Mouse (Mus musculus): ENCODE measurements around the gene Sik2.

Gene Sik2

DNA sequence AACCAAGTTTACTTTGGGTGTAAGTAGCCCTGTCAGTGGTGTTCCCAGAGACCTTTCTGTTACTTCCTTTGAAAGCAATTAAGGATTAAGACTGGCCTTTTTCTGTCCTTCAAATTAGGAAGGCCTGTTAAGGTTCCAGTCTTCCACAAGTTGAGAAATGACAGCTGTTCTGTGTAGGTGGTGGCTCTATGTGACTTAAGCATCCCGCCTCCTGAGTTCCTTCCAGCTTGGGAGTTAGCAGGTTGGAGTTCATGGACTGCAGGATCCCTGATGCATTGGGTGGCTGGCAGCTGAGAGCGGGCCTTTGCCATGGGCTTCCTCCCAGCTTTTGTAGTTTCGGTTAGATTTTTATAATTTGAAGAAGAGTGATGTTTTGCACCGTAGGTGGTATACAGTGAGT is 133.4 kb downstream of the Sik2 start:
- peak in 1 of 2 experiments; percentile 41 for DNase-seq (ENCODE audit: inconsistent age in 2 of 2, low spot score in 1 of 2)

DNA sequence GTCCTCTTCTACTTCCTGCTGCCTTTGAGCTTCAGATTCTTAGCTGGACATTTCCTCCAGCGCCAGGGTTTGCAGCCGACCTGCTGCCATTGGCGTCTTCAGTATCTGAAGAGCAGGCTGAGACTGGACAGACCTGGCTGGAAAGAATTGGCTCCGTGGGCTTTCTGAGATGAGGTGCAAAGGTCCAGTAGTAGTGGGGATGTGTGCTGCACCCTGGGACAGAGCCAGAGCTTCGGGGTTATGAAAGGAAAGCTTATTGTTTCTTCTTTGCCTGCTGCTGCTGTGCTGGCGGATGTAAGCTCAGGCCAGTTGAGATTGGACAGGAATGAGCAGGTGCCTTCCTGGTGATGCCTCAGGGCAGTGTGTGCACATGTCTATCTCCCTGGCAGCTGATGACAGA is 134.8 kb downstream of the Sik2 start:
- no peak for DNase-seq (ENCODE audit: inconsistent age in 2 of 2, low spot score in 1 of 2)

DNA sequence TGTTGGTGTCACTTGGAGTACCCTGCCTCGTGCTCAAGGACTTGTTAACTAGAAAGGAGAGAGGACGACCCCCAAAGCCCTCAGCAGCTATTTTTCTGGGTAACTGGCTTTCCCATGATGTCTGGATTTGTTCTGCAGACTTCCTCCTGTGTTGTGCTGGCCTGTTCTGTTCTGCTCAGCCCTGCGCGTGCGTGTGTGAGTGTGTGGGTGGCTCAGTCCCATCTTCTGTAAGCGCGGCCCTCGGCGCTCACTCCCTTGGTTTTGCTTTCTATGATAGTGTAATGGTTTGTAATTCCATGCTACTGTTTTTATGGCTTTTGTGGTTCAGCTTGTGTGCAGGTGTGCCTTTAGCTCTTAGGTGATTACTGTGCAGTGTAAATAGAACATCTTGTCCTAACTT is 135.7 kb downstream of the Sik2 start:
- no peak for DNase-seq (ENCODE audit: inconsistent age in 2 of 2, low spot score in 1 of 2)

DNA sequence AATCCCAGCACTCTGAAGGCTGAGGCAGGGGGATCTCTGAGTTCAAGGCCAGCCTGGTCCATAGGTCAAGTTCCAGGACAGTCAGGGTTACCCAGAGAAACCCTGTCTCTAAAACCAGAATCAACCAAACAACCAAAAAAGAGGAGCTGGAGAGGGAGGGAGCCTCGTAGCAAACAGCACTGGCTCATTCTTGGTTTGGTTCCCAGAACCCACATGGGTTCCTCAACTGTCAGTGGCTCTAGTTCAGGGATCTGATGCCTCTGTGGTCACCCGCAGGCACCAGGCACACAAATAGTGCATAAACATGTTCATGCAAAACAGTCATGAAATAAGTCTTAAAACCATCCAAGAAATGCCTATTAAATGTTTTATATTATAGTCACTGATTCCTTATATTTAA is 140.7 kb downstream of the Sik2 start:
- no peak for DNase-seq (ENCODE audit: inconsistent age in 2 of 2, low spot score in 1 of 2)

- DNase-seq (ENCODE audit: inconsistent age in 2 of 2, low spot score in 1 of 2): no peak
Measured at GRCm38 (mm10) chr9:50867015-50867414, 141.9 kb downstream of the Sik2 start.

DNA sequence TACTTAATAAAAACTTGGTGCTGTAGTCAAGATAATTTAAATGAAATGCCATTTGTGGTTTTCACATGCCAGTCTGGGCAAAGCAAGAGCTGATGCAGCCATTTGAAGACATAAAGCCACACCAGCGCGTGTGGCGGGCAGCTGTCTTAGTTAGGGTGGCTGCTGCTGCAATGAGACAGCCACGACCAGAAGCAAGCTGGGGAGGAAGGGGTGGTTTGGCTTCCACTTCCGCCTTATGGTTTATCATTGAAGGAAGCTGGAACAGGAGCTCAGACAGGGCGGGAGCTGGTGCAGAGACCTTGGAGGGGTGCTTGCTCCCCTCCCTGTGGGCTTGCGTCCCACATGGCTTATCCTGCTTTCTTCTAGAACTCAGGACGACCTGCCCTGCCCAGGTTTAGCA is 143.1 kb downstream of the Sik2 start:
- DNase-seq (ENCODE audit: inconsistent age in 2 of 2, low spot score in 1 of 2): no peak

DNA sequence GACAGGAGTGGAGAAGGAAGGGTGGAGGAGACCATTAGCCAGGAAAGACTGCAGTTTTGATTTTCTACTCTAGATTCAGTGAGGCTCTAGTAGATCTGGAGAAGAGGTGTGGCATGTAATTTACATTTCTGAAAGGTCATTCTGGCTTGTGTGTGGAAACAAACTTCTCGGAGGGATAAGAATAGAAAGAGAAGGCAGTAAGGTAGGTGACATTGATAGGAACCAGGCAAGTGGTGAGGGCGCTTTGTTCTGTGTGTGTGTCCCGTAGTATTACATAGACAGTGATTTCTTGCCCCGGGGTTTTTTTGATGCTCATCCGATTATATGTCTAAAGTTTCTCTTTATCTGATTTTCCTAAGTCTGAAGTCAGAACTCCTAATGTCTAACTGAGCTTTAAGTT is 144.0 kb downstream of the Sik2 start:
- DNase-seq (ENCODE audit: inconsistent age in 2 of 2, low spot score in 1 of 2): no peak

DNA sequence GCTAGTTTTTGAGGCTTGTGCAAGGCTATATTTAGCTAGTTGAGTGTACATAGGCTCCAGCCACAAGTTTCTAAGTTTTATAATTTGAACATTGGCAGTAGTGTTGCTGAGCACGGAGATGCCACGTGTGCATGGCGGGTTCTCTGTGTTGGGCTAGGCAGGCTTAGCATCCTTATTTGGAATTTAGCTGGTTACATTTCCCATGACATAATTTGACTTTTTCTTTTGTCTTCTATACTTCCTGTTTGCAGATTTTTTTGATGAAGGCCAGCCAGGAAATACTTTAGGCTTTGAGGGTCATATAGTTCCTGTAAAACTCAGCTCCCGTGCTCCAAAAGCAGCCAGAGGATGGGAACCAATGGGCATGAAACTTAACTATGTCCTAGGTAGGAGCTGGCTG is 145.0 kb downstream of the Sik2 start:
- DNase-seq (ENCODE audit: inconsistent age in 2 of 2, low spot score in 1 of 2): no peak

DNA sequence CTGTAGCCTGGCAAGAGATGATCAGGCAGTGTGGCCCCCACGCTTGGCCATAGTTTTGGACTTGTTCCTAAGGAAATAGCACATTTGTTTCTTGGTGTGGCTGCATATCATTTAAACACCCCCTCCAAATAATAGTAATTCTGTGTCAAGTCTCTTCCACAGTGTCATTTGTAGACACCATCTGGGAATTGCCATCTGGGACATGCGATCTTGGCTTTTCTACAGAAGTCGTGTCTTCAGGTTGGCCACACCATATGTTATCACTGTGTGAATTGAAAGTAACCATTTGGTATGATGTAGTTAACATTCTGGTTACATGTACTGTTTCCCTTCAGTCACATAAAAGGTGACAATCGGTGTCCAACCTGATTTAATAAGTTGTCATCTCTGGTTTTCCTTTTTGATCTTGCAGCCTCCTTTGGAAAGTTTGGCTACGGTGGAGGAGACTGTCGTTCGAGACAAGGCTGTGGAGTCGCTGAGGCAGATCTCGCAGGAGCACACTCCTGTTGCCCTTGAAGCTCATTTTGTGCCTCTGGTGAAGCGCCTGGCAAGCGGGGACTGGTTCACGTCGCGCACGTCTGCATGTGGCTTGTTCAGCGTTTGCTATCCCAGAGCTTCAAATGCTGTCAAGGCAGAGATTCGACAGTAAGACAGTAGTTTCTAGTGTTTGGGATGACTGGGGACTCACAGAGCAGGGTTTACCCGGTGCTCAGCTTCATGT is 147.6 kb downstream of the Sik2 start:
- DNase-seq (ENCODE audit: inconsistent age in 2 of 2, low spot score in 1 of 2): no peak

GRCm38 (mm10) chr9:50858681-50859080 is 150.2 kb downstream of the Sik2 start:
- no peak for DNase-seq (ENCODE audit: inconsistent age in 2 of 2, low spot score in 1 of 2)

GRCm38 (mm10) chr9:50857082-50857641 is 151.7 kb downstream of the Sik2 start:
- DNase-seq (ENCODE audit: inconsistent age in 2 of 2, low spot score in 1 of 2): no peak

- DNase-seq (ENCODE audit: inconsistent age in 2 of 2, low spot score in 1 of 2): peak; percentile 95 to 99
Measured at GRCm38 (mm10) chr9:50856341-50857081, 152.4 kb downstream of the Sik2 start.

DNA sequence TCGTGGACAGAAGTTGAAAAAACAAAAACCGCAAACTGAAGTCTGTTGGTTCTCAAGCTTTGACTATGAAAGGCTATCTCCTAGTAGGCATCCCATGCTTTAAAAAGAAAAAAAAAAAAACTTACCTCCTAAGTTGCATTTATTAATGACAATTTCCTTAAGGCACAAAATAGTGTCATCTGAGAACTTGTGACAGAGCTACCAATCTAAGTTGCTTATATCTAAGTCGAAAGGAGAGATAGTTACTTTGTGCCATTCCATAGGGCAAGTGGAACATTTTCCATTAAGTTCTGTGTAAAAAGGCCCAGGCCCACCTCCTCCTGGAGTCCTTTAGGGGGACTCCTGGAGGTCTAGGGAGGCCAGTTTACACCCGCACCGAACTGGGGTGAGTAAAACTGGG is 153.1 kb downstream of the Sik2 start:
- no peak for DNase-seq (ENCODE audit: inconsistent age in 2 of 2, low spot score in 1 of 2)

DNA sequence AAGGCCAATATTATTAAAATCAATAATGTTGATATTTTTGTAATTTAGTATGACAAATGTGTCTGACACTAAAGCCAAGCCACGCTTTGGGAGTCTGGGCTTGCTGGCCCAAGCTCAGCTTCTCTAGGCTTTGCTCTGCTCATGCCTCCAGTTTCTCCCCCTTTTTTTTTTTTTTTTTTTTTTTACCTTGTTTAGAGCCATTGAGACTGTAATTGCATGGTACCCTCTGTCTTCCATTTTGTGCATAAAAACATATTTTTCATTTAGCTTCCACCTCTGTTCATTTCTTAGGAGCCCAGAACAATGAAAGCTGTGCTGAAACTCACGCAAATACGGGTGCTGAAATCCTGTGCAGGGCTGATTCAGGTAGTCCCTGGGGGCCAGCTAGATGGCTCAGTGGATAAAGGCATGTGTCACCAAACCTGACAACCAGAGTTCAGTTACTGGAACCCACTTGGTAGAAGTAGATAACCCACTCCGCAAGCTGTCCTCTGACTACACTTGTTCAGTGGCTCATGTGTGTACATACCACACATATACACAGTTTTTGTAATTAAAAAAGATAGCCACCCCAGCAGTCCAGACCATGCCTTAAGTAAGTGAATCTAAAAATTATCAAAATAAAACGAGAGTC is 153.6 kb downstream of the Sik2 start:
- DNase-seq (ENCODE audit: inconsistent age in 2 of 2, low spot score in 1 of 2): no peak

GRCm38 (mm10) chr9:50854376-50854775 is 154.5 kb downstream of the Sik2 start:
- DNase-seq (ENCODE audit: inconsistent age in 2 of 2, low spot score in 1 of 2): no peak

DNA sequence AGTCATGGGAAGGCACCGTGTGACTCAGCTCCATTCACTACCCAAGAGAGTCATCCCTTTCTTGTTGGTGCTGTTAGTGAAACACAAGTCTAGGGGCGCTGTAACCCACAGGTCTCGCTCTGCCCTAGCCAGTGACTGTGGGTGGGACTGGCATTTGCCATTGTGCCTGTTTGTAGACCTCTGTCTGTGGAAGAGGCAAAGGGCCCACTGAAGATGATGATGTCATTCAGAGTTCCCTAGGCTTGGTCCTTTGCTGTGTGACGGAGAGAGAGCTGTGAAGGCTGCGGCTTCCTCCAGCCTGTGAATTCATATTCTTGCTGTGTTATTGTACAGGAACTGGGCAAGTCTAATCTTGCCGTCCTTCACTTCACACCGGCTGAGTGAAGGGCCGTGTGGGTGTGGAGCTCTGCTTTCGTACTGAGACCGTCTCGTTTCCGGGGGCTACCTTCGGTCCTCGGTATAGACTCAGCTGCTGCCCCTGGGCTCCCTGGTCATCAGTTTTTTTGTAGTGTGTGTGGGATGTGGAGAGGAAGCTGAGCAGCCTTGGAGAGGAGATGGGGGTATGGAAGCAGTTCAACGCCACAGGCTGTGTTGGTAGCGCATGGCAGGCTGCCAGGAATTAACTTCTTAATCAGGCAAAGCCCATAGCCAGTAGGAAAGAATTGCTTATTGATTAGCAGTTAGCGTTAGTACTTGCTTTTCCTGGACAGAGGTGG is 156.1 kb downstream of the Sik2 start:
- no peak for DNase-seq (ENCODE audit: inconsistent age in 2 of 2, low spot score in 1 of 2)

- no peak for DNase-seq (ENCODE audit: inconsistent age in 2 of 2, low spot score in 1 of 2)
Measured at GRCm38 (mm10) chr9:50850713-50851112, 158.2 kb downstream of the Sik2 start.

DNA sequence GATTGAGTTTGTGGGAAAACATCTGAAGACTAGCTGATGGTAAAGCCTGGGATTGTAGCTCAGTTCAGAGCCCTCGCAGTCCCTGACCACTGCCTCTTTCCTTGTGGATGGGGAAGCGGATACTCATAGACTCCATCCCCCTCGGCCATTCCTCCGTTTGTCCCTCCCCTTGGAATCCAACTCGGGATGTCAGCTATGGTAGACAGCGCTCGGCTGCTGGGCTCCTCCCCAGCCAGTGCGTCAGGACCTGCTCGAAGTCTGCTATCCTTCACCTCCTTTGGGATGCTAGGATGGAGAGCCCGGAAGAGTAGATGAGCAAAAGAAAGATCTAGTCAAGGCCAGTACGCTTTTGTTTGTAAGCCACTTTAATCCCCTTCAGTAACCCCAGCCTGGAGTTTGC is 158.6 kb downstream of the Sik2 start:
- no peak for DNase-seq (ENCODE audit: inconsistent age in 2 of 2, low spot score in 1 of 2)

GRCm38 (mm10) chr9:50849755-50850154 is 159.1 kb downstream of the Sik2 start:
- DNase-seq (ENCODE audit: inconsistent age in 2 of 2, low spot score in 1 of 2): no peak

GRCm38 (mm10) chr9:50849249-50849648 is 159.6 kb downstream of the Sik2 start:
- peak; percentile 85 to 97 for DNase-seq (ENCODE audit: inconsistent age in 2 of 2, low spot score in 1 of 2)

DNA sequence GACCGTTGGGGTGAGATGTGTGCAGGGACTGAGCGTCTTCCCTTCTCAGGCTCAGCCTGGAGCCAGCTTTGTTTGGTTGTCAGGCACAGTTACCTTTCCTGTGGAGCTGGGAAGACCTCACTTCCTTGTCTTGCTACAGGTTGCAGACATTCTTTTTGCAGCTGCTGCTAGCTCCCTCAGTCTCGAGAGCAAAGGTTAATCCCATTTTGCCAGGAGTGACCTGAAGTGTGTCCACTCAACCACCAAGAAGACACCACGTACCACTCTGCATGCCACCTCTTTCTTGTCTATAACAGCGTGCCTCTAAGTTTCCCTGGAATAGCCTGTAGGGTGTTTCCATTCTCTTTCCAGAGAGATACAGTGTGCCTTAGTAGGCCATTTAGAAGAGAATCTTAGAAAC is 160.1 kb downstream of the Sik2 start:
- no peak for DNase-seq (ENCODE audit: inconsistent age in 2 of 2, low spot score in 1 of 2)
